Mouse (Mus musculus) stomach, adult 2 months (tissue): ENCODE measurements around the gene Gpr135. TPM values are rescaled to one million over a fixed set of nuclear protein-coding genes. Genes with fewer than 3 reads are reported as not detected.

ENCODE experiments used
- polyA plus RNA-seq: library from polyadenylated mRNA; depleted of rRNA; stranded (reverse); fragments of >200 nt; gene quantifications from 2 replicates; pipeline ENCODE4 v1.2.3, GENCODE M21; 2012; rRNA removed

The Gpr135 gene
- 0.47 and 1.1 TPM in 2 replicates for polyA plus RNA-seq

GRCm38 (mm10) chr12:72070327-72071269 is at the start of gene Gpr135:
Gene Gpr135, minus strand, starts transcription at chr12:72071125.

GRCm38 (mm10) chr12:72085329-72086165 is 14.6 kb upstream of the Gpr135 start, which contains the start of the genes L3hypdh and Jkamp:
Gene L3hypdh, minus strand, starts transcription at chr12:72085439.
Gene Jkamp, plus strand, starts transcription at chr12:72085589.

Other genes starting within 250 kb of the Gpr135 start
- gene Daam1, start 240.0 kb downstream of the Gpr135 start, polyA plus RNA-seq = 1.6 and 2.6 TPM in 2 replicates
- gene L3hypdh, start 14.3 kb upstream of the Gpr135 start, polyA plus RNA-seq = 3.4 and 4.7 TPM in 2 replicates
- gene Jkamp, start 14.5 kb upstream of the Gpr135 start, polyA plus RNA-seq = 20.3 and 23.2 TPM in 2 replicates
- not detected in 2 replicates for gene Ccdc175, start 113.9 kb upstream of the Gpr135 start, polyA plus RNA-seq